Mouse (Mus musculus): ENCODE measurements around the gene Cacnb1. TPM values are rescaled to one million over a fixed set of nuclear protein-coding genes. Genes with fewer than 3 reads are reported as not detected.

Cacnb1 gene
- polyA plus RNA-seq (2016; fragmentation: Nextera tagmentation; extraction: Ambion mirVana) = 34.3 and 35.2 TPM in 2 replicates

DNA sequence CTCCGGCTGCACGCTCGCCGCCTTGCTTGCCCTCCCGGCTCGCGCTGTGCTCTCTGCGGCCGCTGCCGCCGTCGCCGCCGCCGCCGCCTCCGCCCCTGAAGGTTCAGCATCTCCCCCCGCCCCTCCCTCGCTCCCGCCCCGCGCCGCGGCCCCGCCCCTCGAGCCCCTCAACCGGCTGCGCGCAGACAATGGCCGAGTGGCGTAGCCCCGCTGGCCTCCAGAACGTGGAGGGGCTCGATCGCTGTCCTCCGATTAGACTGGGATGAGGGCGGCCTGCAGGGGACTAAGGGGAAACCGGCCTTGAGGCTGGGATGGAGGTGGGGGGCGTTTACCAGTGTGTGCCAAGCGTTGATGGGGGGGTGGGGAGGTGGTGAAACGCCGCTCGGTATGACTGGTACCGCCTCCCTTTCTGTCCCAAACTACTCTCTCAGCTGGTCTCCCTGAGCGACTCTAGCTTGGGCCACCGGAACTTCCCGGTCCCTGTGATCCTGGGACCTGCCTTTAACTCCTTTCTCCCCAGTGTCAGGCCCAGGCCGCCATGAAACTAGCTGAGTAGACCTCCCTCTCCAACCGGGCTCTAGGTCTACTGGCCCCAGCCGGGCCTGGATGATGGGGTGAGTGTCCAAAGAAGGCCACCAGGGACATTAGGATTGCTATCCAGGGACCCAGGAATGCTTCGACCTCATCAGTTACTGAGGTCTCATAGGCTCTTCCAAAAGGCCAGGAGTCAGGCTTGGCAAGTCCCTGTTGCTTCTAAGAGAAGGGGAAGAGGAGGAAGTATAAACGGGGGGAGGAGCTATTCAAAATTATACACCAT, at the start of gene Cacnb1:
Cacnb1 (minus strand) TSS at position 480 of the 817 bp plus-strand sequence.
- no peaks in the 10 kb centered on the region for H3K9me3 ChIP-seq

DNA sequence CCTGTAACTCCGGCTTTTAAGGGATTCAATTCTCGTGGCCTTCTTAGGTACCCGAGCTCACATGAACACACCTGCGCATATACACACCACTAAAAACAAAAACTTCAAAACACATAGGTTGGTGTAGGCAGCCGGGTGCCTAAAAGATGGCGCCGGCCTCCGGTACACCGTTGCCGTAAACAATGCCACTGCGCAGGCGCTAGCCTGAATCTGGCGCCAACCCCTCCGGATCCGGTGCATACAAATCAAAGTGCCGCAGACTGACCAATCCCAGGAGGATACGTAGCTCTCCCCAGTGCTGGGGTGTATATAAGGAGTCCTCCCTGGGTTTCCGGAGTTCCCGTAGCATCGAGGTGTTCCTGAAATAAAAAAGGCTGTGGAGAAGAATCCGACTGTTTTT, 44.4 kb upstream of the Cacnb1 start:
- no peaks in the 10 kb centered on the region for H3K36me3 ChIP-seq
- no peak overlapping the region for H3K27ac ChIP-seq (replicated peaks)
- H3K9me3 ChIP-seq = peaks cover 7% of the 10 kb centered on the region; the same call in 1 of the 2 replicates
- H3K9ac ChIP-seq (replicated peaks) = no peak overlapping the region
- 94% methylated on average over 21 of the region's 21 CpGs for WGBS
- H3K4me2 ChIP-seq (replicated peaks) = no peak overlapping the region
- no peak overlapping the region for H3K4me3 ChIP-seq
- H3K4me1 ChIP-seq = no peaks in the 10 kb centered on the region
- no peak for ATAC-seq (ENCODE audit: low FRiP score, low read depth)
- H3K27me3 ChIP-seq = 0 out of 2 replicates have a peak, but pooled peaks cover 3% of the 10 kb centered on the region

More for the DNA sequence above, at the start of gene Cacnb1:
- under 1% methylated on average over 50 of the region's 52 CpGs for WGBS
- H3K27ac ChIP-seq (replicated peaks) = peak within 1 kb of the TSS; percentile 93
- peaks cover 8% of the 10 kb centered on the region; the same call in 1 of the 2 replicates for H3K27me3 ChIP-seq
- H3K4me2 ChIP-seq (replicated peaks) = peak within 1 kb of the TSS; percentile 77
- peak; percentile 55 for ATAC-seq (ENCODE audit: low FRiP score, low read depth)
- peaks cover 4% of the 10 kb centered on the region for H3K36me3 ChIP-seq
- peak within 1 kb of the TSS; percentile 75 for H3K4me3 ChIP-seq
- peak within 1 kb of the TSS; percentile 95 for H3K9ac ChIP-seq (replicated peaks)
- H3K4me1 ChIP-seq = peaks cover 59% of the 10 kb centered on the region

- WGBS = 95% methylated on average over 12 of the region's 12 CpGs
- no peak overlapping the region for H3K4me3 ChIP-seq
- no peak overlapping the region for H3K4me2 ChIP-seq (replicated peaks)
- no peak overlapping the region for H3K27ac ChIP-seq (replicated peaks)
- no peaks in the 10 kb centered on the region for H3K4me1 ChIP-seq
- ATAC-seq (ENCODE audit: low FRiP score, low read depth) = no peak
- peaks cover 7% of the 10 kb centered on the region; the same call in 1 of the 2 replicates for H3K9me3 ChIP-seq
- H3K27me3 ChIP-seq = 0 out of 2 replicates have a peak, but pooled peaks cover 3% of the 10 kb centered on the region
- no peak overlapping the region for H3K9ac ChIP-seq (replicated peaks)
- no peaks in the 10 kb centered on the region for H3K36me3 ChIP-seq
These were observed 43.4 kb upstream of the Cacnb1 start for GRCm38 (mm10) chr11:98066201-98066600.

- no peak overlapping the region for H3K4me3 ChIP-seq
- no peak overlapping the region for H3K4me2 ChIP-seq (replicated peaks)
- H3K27ac ChIP-seq (replicated peaks) = no peak overlapping the region
- H3K36me3 ChIP-seq = no peaks in the 10 kb centered on the region
- H3K9me3 ChIP-seq = peaks cover 4% of the 10 kb centered on the region; the same call in 1 of the 2 replicates
- no peak for ATAC-seq (ENCODE audit: low FRiP score, low read depth)
- 71% methylated on average over 6 of the region's 6 CpGs for WGBS
- peaks cover 15% of the 10 kb centered on the region for H3K27me3 ChIP-seq
- H3K9ac ChIP-seq (replicated peaks) = no peak overlapping the region
- peaks cover 6% of the 10 kb centered on the region; the same call in 1 of the 2 replicates for H3K4me1 ChIP-seq
These were observed 39.2 kb upstream of the Cacnb1 start for GRCm38 (mm10) chr11:98061904-98062562.

- H3K9me3 ChIP-seq = no peaks in the 10 kb centered on the region
- ATAC-seq (ENCODE audit: low FRiP score, low read depth) = no peak
- peaks cover 6% of the 10 kb centered on the region; the same call in 1 of the 2 replicates for H3K4me1 ChIP-seq
- H3K4me2 ChIP-seq (replicated peaks) = no peak overlapping the region
- H3K9ac ChIP-seq (replicated peaks) = no peak overlapping the region
- H3K4me3 ChIP-seq = no peak overlapping the region
- no peak overlapping the region for H3K27ac ChIP-seq (replicated peaks)
- WGBS = 69% methylated on average over 3 of the region's 3 CpGs
- H3K36me3 ChIP-seq = no peaks in the 10 kb centered on the region
- H3K27me3 ChIP-seq = peaks cover 19% of the 10 kb centered on the region
These were observed 38.6 kb upstream of the Cacnb1 start for GRCm38 (mm10) chr11:98061441-98061840.

DNA sequence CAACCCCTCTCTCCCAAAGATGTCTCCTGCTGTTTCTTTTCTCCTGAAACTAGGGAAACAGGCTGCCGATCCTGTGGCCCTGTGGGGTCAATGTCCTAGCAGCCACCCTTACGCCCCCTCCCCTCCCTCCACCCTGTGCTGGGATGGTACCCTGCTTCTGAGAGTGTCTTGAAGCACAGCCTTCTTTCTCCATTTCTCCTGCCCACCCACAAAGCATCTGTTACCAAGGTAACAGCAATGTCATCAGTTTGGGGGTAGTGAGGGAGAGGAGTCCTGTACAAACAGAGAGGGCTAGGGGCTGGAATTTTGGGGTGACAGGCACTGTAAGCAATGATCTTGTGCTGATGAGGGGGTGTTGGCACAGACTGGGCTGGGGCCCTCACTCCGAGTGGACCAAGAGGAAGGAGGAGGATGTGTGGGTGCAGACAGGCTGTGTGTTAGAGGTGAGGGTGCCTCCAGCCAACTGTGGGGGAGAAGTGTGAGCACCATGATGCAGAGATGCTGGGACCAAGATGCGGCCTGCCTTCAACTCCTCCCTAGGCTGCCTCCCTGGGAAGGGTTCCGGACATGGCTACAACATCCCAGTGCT, 37.4 kb upstream of the Cacnb1 start:
- H3K4me1 ChIP-seq = peaks cover 6% of the 10 kb centered on the region; the same call in 1 of the 2 replicates
- H3K27me3 ChIP-seq = peaks cover 22% of the 10 kb centered on the region
- H3K9ac ChIP-seq (replicated peaks) = 0 out of 2 replicates have a peak overlapping the region, but pooled peaks have one; percentile 16
- H3K27ac ChIP-seq (replicated peaks) = no peak overlapping the region
- no peaks in the 10 kb centered on the region for H3K36me3 ChIP-seq
- no peaks in the 10 kb centered on the region for H3K9me3 ChIP-seq
- H3K4me3 ChIP-seq = no peak overlapping the region
- no peak overlapping the region for H3K4me2 ChIP-seq (replicated peaks)
- no peak for ATAC-seq (ENCODE audit: low FRiP score, low read depth)
- 74% methylated on average over 5 of the region's 5 CpGs for WGBS

DNA sequence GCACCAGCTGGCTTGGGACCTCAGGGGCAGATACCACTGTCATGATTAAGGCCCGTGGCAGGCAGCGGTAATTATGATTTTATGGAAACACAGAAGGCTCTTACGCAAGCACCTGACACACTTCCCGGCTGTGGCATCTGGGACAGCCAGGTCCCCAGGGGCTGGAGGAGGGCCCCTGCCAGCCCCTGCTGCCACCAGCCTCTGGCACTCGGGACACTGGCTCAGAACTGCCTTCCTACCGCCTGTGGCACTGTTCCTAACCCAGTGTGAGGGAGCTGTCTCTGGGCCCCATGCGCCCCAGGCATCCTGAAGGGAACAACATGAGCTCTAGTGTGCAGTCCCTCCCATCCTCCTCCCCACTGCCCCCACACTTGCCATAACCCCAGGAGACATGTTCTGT, 36.8 kb upstream of the Cacnb1 start:
- Histone ChIP-seq H3K4me1 (peaks cover 6% of the 10 kb centered on the region; the same call in 1 of the 2 replicates), H3K4me2 (replicated peaks) (no peak overlapping the region), H3K27me3 (peaks cover 27% of the 10 kb centered on the region), H3K4me3 (no peak overlapping the region), H3K36me3 (no peaks in the 10 kb centered on the region), H3K9me3 (no peaks in the 10 kb centered on the region), H3K9ac (replicated peaks) (no peak overlapping the region), H3K27ac (replicated peaks) (no peak overlapping the region)
- 71% methylated on average over 7 of the region's 7 CpGs for WGBS
- no peak for ATAC-seq (ENCODE audit: low FRiP score, low read depth)

DNA sequence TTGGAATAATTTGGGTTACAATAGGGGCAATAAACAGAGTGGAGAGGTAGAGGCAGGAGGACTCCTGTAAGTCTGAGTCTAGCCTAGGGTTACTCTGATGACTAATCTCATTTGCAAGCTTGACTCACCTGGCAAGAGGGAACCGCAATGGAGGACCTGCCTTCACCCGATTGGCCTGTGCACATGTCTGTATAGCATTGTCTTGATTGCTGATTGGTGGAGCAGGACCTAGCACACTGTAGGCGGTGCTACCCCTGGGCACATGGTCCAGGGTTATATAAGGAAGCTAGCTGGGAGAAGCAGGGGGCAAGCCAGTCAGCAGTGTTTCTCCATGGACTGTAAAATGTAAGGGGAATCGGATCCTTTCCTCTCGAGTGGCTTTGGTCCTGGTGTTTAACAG, 35.2 kb upstream of the Cacnb1 start:
- 85% methylated on average over 5 of the region's 5 CpGs for WGBS
- H3K4me2 ChIP-seq (replicated peaks) = no peak overlapping the region
- no peak overlapping the region for H3K27ac ChIP-seq (replicated peaks)
- H3K9me3 ChIP-seq = no peaks in the 10 kb centered on the region
- no peak overlapping the region for H3K4me3 ChIP-seq
- ATAC-seq (ENCODE audit: low FRiP score, low read depth) = no peak
- no peaks in the 10 kb centered on the region for H3K36me3 ChIP-seq
- H3K9ac ChIP-seq (replicated peaks) = no peak overlapping the region
- H3K4me1 ChIP-seq = peaks cover 11% of the 10 kb centered on the region
- H3K27me3 ChIP-seq = peaks cover 41% of the 10 kb centered on the region

DNA sequence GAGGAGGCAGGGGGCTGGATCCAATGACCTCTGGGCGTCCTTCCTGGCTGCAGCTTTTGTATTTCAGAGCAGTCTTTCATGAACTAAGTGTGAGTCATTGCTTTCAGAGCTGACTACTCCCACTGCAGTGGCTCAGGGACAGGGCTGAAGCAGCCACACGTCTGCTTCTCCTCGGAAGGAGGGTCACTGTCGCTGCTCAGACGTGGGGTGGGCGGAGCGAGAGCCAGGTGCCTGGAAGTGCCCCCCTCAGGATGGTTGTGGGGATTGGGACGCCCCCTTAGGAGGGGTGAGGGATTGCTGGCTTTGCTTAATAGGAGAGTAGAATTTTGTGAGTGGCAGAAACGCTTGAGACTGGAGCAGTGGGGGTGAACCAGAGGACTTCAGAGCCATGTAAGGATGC, 34.6 kb upstream of the Cacnb1 start:
- Histone ChIP-seq H3K27me3 (peaks cover 43% of the 10 kb centered on the region), H3K9me3 (no peaks in the 10 kb centered on the region), H3K4me1 (peaks cover 17% of the 10 kb centered on the region), H3K36me3 (no peaks in the 10 kb centered on the region), H3K27ac (replicated peaks) (no peak overlapping the region), H3K4me2 (replicated peaks) (no peak overlapping the region), H3K9ac (replicated peaks) (no peak overlapping the region), H3K4me3 (no peak overlapping the region)
- ATAC-seq (ENCODE audit: low FRiP score, low read depth) = no peak
- WGBS = 32% methylated on average over 9 of the region's 9 CpGs

DNA sequence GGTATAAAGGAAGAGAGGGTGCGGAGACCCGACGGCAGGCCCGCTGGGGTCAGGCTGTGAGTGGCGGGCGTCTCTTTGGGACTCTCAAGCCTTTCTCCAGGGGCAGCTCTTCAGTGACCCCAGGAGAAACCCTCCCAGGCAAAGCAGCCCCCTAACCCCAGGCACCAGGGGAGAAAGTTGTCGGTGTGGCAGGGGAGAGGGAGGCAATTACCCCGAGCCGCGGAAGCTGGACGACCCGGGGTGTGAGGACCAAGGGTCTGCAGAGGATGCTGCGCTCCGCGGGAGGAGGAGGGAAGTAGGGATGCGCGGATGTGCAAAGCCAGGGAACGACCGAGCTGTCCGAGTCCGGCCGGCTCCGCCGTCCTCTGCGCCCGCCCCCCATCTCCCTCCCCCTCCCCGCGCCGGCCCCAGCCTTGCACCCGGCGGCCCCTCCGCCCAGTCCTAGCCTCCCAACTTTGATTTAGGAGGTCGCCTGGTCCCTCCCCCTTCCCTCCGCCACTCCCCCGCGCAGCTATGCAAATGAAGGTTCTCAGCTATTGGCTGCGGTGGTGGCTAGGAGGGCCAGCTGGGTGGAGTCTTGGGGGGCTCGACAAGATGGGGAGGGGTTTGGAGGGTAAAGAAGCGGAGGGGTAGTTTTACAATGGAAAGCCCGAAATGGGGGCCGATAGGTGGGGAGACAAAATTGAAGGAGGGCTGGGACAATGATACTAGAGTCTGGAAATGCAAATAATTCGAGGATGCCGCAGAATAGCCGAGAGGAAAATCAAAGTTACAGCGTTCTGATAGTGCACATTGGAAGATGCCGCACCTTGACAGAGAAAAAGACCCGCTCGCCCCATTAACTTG, 30.4 kb upstream of the Cacnb1 start, which contains the start of gene Stac2:
Stac2 (minus strand) TSS at position 474 of the 846 bp plus-strand sequence.
- Histone ChIP-seq H3K4me3 (peak within 1 kb of the TSS; percentile 52), H3K36me3 (no peaks in the 10 kb centered on the region), H3K9ac (replicated peaks) (peak within 1 kb of the TSS; percentile 51), H3K27ac (replicated peaks) (no peak within 1 kb of the TSS), H3K4me1 (peaks cover 16% of the 10 kb centered on the region), H3K27me3 (peaks cover 79% of the 10 kb centered on the region), H3K4me2 (replicated peaks) (peak within 1 kb of the TSS; percentile 61), H3K9me3 (no peaks in the 10 kb centered on the region)
- 1% methylated on average over 47 of the region's 48 CpGs for WGBS
- peak; percentile 91 for ATAC-seq (ENCODE audit: low FRiP score, low read depth)

All from midbrain, embryonic 12.5 days (tissue).